ENCODE assay signal across 11 mouse cellular contexts in the genomic region with DNA sequence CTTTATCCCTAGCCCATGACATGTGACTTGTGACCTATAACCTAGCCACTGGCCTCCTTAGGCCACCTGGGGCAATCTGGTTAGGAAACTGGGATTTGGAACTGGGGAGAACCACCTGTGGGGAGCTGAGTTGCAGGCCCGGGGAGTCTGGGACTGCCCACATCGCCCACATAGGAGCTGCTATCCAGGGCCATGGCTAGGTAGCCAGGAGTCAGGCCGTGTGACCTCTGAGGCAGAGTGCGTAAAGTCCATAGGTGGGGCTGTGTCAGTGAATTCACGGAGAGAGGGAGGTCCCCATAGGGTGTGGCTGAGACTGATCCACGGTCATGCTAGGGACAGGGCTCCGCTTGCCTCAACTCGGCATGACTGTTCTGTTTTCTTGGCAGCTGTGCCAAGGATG.
DNase-seq lines count a peak whose midpoint lies in the region; ATAC-seq lines count a peak whose summit lies in the region.
"Had no signal": no experiment of that assay in that cellular context is flagged by ENCODE, and none has a peak within 500 bp of the region (broad histone marks: within the 10 kb centered on the region; RNA-seq: fewer than 3 reads in every experiment).

No protein-coding gene starts in this region.

- WGBS in hindbrain, embryonic 13.5 days: 80% methylated on average over 8 of the region's 8 CpGs
- 70% methylated on average over 8 of the region's 8 CpGs for WGBS in hindbrain, embryonic 11.5 days
- 64% methylated on average over 8 of the region's 8 CpGs for WGBS in neural tube, embryonic 13.5 days
- 62% methylated on average over 8 of the region's 8 CpGs for WGBS in neural tube, embryonic 15.5 days
- 72% methylated on average over 8 of the region's 8 CpGs for WGBS in limb, embryonic 10.5 days

- 0 out of 2 replicates have a peak overlapping the region, but pooled peaks have one; percentile 3 for H3K27ac ChIP-seq in hindbrain, embryonic 13.5 days
- no peak overlapping the region for H3K27ac ChIP-seq in hindbrain, embryonic 11.5 days (ENCODE audit: low read depth, low read length)
- H3K27ac ChIP-seq in neural tube, embryonic 13.5 days (replicated peaks): peak overlapping the region; percentile 62; the same call in 1 of the 2 replicates
- H3K27ac ChIP-seq in neural tube, embryonic 15.5 days (replicated peaks): no peak overlapping the region
- H3K27ac ChIP-seq in limb, embryonic 10.5 days: peak overlapping the region; percentile 71
- H3K27ac ChIP-seq: midbrain, embryonic 15.5 days had no signal

- no peaks in the 10 kb centered on the region for H3K27me3 ChIP-seq in hindbrain, embryonic 13.5 days
- no peaks in the 10 kb centered on the region for H3K27me3 ChIP-seq in hindbrain, embryonic 11.5 days (ENCODE audit: control insufficient read depth, insufficient read depth, low read length)
- H3K27me3 ChIP-seq in neural tube, embryonic 13.5 days: no peaks in the 10 kb centered on the region
- no peaks in the 10 kb centered on the region for H3K27me3 ChIP-seq in neural tube, embryonic 15.5 days (replicated peaks)
- H3K27me3 ChIP-seq in limb, embryonic 10.5 days (ENCODE audit: low read depth, poor library complexity, severe bottlenecking): no peaks in the 10 kb centered on the region
- H3K27me3 ChIP-seq: midbrain, embryonic 15.5 days had no signal

- H3K9ac ChIP-seq in hindbrain, embryonic 13.5 days: no peak overlapping the region
- H3K9ac ChIP-seq in hindbrain, embryonic 11.5 days (ENCODE audit: low read depth, low read length): no peak overlapping the region
- H3K9ac ChIP-seq in neural tube, embryonic 13.5 days: no peak overlapping the region
- H3K9ac ChIP-seq in neural tube, embryonic 15.5 days (replicated peaks): no peak overlapping the region
- H3K9ac ChIP-seq: midbrain, embryonic 15.5 days had no signal

- no peak overlapping the region for H3K4me2 ChIP-seq in hindbrain, embryonic 13.5 days
- H3K4me2 ChIP-seq in hindbrain, embryonic 11.5 days (replicated peaks; ENCODE audit: low read depth, low read length): no peak overlapping the region
- H3K4me2 ChIP-seq in neural tube, embryonic 13.5 days: no peak overlapping the region
- no peak overlapping the region for H3K4me2 ChIP-seq in neural tube, embryonic 15.5 days
- H3K4me2 ChIP-seq: midbrain, embryonic 15.5 days had no signal

- DNase-seq in hindbrain, embryonic 11.5 days (ENCODE audit: low spot score): no peak
- no peak for DNase-seq in limb, embryonic 10.5 days (ENCODE audit: low spot score)
- no peak for DNase-seq in right cerebral cortex, adult 18-20 months
- no peak for DNase-seq in adrenal gland, postnatal 14 days
- DNase-seq: layer of hippocampus, adult 9-11 months; lung, adult 2 months; right cerebral cortex, postnatal 4 days had no signal

- H3K4me3 ChIP-seq in hindbrain, embryonic 13.5 days: no peak overlapping the region
- no peak overlapping the region for H3K4me3 ChIP-seq in hindbrain, embryonic 11.5 days (ENCODE audit: low read depth, low read length)
- no peak overlapping the region for H3K4me3 ChIP-seq in neural tube, embryonic 13.5 days
- no peak overlapping the region for H3K4me3 ChIP-seq in neural tube, embryonic 15.5 days (replicated peaks)
- H3K4me3 ChIP-seq in limb, embryonic 10.5 days: no peak overlapping the region
- H3K4me3 ChIP-seq: midbrain, embryonic 15.5 days had no signal

- peaks cover 29% of the 10 kb centered on the region for H3K4me1 ChIP-seq in hindbrain, embryonic 13.5 days (replicated peaks)
- H3K4me1 ChIP-seq in hindbrain, embryonic 11.5 days (replicated peaks; ENCODE audit: control insufficient read depth, insufficient read depth, low read length): peaks cover 2% of the 10 kb centered on the region; the same call in 1 of the 2 replicates
- H3K4me1 ChIP-seq in neural tube, embryonic 13.5 days (replicated peaks): peaks cover 33% of the 10 kb centered on the region
- peaks cover 29% of the 10 kb centered on the region for H3K4me1 ChIP-seq in neural tube, embryonic 15.5 days
- peaks cover 61% of the 10 kb centered on the region for H3K4me1 ChIP-seq in limb, embryonic 10.5 days

- ATAC-seq in hindbrain, embryonic 13.5 days (ENCODE audit: low FRiP score): no peak
- no peak for ATAC-seq in hindbrain, embryonic 11.5 days (ENCODE audit: low FRiP score)
- ATAC-seq in neural tube, embryonic 13.5 days (ENCODE audit: low read depth): 0 out of 2 replicates have a peak, but pooled peaks have one; percentile 4
- no peak for ATAC-seq in neural tube, embryonic 15.5 days (ENCODE audit: low FRiP score)
- ATAC-seq: midbrain, embryonic 15.5 days had no signal

- H3K9me3 ChIP-seq in hindbrain, embryonic 13.5 days: no peaks in the 10 kb centered on the region
- H3K9me3 ChIP-seq in hindbrain, embryonic 11.5 days (ENCODE audit: control insufficient read depth, low read length): no peaks in the 10 kb centered on the region
- no peaks in the 10 kb centered on the region for H3K9me3 ChIP-seq in neural tube, embryonic 13.5 days
- H3K9me3 ChIP-seq in neural tube, embryonic 15.5 days (replicated peaks): no peaks in the 10 kb centered on the region
- H3K9me3 ChIP-seq in limb, embryonic 10.5 days (replicated peaks): no peaks in the 10 kb centered on the region
- H3K9me3 ChIP-seq: midbrain, embryonic 15.5 days had no signal

- H3K36me3 ChIP-seq in hindbrain, embryonic 13.5 days: no peaks in the 10 kb centered on the region
- H3K36me3 ChIP-seq in hindbrain, embryonic 11.5 days (ENCODE audit: control insufficient read depth, insufficient read depth, low read length): no peaks in the 10 kb centered on the region
- H3K36me3 ChIP-seq in neural tube, embryonic 13.5 days: no peaks in the 10 kb centered on the region
- no peaks in the 10 kb centered on the region for H3K36me3 ChIP-seq in neural tube, embryonic 15.5 days
- no peaks in the 10 kb centered on the region for H3K36me3 ChIP-seq in limb, embryonic 10.5 days
- H3K36me3 ChIP-seq: midbrain, embryonic 15.5 days had no signal

Comparison
In these comparisons a context has a peak if more than half of its experiments do, and no peak if none do; other contexts are left out.
1. H3K27ac ChIP-seq: peak in hindbrain, embryonic 13.5 days (single experiment), neural tube, embryonic 13.5 days (single experiment) and limb, embryonic 10.5 days (single experiment); none in hindbrain, embryonic 11.5 days (single experiment) and neural tube, embryonic 15.5 days (single experiment).